Mouse (Mus musculus) cerebellum, postnatal 25 days (tissue): ENCODE measurements around the gene Gng12.

ENCODE experiments used
- DNase-seq, 2 experiments: peaks; one replicate each; pipeline ENCODE4 v3.0.0; 2021; ENCODE audit warnings: mixed read lengths in 2 of 2

Gene Gng12

DNA sequence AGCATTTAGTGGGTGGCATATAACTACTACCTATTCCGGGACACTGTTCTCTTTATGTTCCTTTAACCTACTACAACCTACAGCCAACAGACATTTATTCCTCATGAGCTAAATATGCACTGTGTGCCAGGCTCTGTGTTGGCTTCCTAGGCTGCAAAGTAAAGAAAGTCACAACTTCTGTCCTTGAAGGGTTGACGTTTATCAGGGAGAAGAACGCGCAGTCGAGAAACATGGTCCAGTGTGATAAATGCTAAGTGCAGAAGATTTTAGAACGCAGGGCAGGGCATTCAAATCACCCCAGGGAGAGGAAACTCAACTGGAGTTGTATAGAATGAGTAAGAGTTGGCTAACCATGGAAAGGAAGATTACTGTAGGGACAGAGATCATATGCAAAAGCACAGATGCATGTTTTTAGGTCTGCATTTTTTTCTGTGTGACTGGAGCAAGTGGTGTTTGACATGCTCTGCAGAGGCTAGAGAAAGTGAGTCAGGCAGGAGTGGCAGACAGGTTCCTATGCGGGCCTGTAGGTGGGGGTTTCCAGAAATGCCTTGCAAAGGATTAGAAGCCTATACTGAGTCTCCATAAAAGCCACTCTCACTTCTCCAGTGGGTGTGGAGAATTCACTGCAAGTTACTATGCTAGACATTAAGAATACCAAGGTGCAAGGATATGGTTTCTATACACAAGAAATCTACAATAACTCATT lies 161.9 kb downstream of the Gng12 start:
- no peak for DNase-seq

DNA sequence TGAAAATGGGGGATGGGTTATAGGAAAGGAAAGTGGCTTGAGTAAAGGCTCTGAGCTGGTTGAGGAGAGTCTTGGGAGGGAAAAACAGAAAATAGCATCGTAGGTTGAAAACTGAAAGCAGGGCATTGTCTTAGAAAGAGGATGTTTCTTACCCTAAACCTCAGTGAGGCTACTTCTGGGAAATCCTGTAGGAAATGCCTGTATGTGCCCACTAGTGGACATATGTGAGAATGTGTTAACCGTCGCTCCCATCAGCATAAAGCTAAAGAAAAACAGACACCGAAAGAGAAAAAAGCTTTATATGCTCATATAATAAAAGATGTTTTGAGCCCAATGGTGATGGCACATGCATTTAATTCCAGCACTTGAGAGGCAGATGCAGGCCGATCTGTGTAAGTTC lies 163.9 kb downstream of the Gng12 start:
- DNase-seq: no peak

DNA sequence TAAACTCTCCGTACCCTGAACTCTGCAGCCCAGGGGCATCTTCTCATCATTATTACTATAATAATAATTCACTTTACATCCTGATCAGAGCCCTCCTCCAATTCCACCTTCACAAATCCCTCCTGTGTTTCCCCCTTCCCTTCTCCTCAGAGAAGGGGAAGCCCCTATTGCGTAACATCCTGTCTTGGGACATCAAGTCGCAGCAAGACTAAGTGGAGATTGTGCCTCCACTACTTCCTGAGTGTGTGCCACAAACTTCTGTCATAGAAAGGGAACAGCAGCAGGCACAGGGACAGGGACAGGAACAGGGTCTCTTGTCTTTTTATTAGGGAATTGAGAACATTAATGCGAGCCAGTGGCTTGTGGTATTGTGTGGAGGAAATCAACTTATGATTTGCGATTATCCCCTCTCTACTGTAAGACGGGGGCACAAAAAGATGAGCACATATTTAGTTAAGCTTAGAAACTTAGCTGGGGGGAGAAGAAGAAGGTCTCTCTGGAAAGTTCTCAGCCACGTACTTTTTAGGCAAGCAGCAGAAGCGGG lies 173.1 kb downstream of the Gng12 start:
- DNase-seq: no peak

DNA sequence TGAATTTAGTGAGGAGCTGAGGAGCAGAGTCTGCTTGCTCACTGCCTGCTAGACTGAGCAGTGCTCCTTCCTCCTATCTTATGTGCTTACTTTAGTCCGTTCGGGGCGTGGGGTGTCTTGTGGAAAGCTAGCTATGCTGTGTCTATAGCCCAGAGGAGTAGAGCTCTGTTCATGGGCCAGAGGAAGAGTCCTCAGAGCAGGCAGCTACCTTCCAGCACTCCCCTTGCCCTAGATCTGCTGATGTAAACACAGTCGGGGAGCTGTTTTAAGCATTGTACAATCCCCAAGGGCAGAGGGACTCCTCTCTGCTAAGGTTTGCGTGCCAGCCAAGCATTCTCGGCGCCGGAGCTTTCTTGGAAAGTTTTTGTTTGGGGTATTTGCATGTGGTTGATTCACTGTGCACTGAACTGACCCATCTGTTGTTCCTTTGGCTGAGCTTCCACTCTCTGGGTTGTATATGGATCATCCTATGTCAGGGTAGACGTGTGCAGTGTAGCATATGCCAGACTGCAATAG lies 173.7 kb downstream of the Gng12 start:
- DNase-seq: peak; percentile 12 to 21
